Mouse (Mus musculus): Measurements from ENCODE around the gene Cgn.
"Not testable (repeated sequence)": the region's sequence is repeated elsewhere in the genome, so short reads cannot be mapped to it uniquely, and the experiment has no call there.

Gene Cgn

DNA sequence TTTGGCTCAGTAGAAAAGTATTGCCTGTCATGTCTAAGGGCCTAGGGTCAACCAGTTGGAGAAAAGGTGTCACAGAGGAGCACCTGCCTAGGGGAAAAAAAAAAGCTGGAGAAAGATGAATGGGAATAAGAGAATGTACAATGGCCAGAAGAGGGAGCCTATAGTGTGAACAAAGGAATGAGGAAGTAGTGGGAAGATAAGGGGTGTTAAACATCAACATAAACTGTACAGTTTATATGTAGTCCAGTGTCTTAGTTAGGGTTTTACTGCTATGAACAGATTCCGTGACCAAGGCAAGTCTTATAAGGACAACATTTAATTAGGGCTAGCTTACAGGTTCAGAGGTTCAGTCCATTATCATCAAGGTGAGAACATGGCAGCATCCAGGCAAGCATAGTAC, 2.8 kb upstream of the Cgn start:
- DNase-seq: no peak

- peak; percentile 19 for DNase-seq
Measured at GRCm38 (mm10) chr3:94787122-94787780, 959 bp upstream of the Cgn start.

DNA sequence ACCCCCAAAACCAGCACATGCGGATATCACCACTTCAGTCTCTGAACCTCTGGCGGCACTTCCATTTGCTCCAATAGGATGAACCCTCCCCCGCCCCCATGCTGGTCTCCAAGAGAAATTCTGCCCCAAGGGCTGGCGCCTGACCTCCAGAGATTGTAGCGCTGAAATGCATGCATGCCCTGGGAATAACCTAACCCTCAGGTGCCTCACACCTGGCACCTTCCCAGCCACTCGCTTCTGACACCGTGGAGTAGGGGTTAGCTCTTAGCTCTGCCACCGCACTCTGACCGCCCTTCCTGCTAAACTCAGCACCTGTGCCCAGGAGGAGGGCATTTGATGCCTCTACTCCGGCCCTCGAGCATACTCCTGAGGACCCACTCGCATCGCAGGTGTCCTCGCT, 334 bp downstream of the Cgn start:
- DNase-seq: no peak

DNA sequence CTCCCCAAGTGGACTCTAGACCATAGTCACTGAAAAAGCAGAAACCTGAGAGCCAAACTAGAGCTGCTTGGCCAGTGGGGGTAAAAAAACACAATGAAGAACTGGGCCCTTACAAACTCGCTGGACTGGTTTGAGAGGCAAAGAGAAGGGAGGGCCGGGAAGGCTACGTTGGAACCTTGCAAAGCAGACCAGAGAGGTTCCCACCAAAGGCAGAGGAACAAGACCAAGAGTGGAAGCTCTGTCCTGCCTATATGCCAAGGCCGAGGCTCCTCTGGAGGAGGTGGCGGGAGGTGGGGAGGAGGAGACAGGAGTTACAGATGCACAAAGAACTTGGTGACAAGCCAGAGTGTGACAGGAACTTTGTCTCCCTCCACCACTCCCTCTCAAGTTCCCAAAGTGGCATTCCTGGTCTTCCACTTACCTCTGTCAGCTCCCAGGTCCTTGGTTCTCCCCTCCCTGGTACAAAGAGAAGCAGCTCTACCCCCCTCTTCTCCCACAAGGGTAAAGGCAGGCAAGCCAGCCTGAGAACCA, 2.1 kb downstream of the Cgn start:
- no peak for DNase-seq

GRCm38 (mm10) chr3:94783462-94783931, 2.8 kb downstream of the Cgn start:
- DNase-seq: peak; percentile 25

- DNase-seq: no peak
Measured at GRCm38 (mm10) chr3:94782936-94783335, 3.4 kb downstream of the Cgn start.

DNA sequence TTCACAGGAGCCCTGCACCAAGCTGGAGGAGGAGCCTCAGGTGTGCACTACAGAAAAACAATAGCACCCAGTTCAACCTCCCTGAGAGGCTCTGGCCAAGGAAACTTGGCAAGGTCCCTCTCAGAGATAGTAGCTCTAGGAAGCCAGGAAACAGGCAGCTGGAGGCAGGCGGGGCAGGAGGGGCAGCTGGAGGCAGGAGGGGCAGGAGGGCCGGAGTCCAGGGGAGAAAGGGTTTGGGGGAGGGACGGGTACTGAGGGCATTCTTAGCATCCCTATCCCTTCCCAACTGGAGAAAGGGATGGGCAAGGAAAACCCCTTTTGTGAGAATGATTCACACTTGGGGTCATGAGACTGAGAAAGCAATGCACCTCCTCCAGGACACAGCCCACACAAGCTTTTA, 4.9 kb downstream of the Cgn start:
- DNase-seq: no peak

GRCm38 (mm10) chr3:94775886-94776285, 10.4 kb downstream of the Cgn start:
- no peak for DNase-seq

GRCm38 (mm10) chr3:94774039-94774438, 12.3 kb downstream of the Cgn start:
- DNase-seq: no peak

- not testable (repeated sequence) for DNase-seq
Measured at GRCm38 (mm10) chr3:94765456-94765855, 20.8 kb downstream of the Cgn start.

GRCm38 (mm10) chr3:94764545-94765292, 21.6 kb downstream of the Cgn start:
- not testable (repeated sequence) for DNase-seq

DNA sequence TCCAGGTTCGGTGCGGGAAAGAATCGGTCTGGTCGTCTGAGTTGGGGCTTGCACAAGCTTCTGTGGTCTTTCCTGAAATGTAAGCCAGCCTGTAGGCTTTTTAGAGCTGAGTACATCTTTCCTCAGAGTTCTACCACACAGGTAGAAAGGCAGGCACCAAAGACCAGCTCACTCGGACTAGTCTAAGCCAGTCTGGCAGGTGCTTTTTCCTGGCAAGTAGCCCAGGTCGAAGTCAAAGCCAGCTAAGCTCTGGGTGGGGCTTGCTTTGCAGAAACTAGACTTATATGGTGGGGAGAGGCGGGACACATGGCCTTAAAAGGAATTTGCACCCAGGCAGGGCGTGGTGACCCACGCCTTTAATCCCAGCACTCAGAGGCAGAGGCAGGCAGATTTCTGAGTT, 27.9 kb downstream of the Cgn start:
- not testable (repeated sequence) for DNase-seq

- peak; percentile 28 for DNase-seq
Measured at GRCm38 (mm10) chr3:94758056-94758409, 28.3 kb downstream of the Cgn start.

DNA sequence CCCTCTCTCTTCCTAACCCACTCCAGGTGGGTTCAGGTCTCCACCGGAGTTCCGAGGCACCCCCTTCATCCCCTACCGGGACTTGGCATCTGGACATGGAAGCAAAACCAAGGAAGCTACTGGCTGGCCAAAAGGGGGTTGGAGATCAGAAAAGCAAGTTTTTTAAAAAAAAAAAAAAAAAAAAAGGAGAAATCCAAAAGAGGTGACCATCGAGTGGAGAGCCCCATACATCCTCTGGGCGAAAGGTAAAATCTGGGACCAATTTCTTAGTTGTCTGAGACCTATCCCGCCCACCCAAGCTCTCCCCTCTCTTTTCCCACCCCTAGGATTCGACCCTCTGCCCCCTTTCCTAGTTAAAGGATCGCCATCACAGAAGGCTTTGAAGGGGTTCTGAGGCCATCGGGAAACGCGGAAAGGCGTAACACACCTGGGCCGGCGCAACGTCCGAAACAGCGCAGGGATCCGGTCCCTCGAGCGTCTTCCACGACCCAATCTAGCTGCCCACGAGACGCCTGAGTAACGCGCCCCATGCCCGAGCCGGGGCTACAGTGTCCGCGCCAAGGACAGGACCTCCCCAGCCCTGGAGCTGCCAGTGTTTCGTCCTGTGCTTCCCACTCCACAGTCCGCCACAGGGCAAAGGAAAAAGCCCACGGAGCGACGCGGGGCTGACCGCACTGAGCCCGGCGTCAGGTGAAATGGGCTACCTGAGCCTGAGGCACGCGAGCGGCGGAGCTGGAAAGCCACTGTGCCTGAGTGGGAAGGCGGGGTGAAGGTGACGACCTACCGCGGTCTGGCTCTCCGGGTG, 28.8 kb downstream of the Cgn start:
- not testable (repeated sequence) for DNase-seq

DNA sequence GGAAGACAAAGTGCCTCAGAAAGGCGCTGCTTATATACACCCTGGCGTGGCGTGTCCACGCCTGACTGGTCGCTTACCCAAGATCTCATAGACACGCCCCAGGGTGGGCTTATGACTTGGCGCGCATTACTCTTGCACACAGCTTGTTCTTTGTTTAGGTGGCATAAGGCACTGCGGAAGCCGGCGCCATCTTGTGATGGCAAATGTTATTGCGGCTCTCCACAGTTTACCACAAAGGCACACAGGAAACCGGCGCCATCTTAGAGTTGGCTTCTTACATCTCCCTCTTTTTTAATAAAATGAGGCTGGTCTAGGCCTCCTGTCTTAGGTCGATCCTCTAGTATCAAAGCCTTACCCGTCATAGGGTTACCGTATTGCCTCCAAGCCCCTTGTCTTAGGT, 40.6 kb downstream of the Cgn start:
- DNase-seq: no peak

DNA sequence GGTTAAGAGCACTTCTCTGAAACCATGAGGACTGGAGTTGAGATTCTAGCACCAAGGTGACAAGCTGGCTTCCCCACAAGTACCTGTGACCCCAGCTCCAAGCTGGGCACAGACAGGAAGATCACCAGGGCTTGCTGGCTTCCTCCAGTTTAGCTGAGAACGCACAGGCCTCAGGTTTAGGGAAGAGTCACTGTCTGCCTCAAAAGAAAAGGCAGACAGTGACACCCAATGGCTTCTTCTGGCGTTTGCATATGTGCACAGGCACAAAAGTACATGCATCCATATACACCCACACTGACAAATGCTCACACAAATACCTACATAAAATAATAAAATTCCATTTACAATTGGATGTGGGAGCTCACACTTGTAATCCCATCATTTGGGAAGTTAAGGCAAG, 62.7 kb downstream of the Cgn start:
- DNase-seq: not testable (repeated sequence)

DNA sequence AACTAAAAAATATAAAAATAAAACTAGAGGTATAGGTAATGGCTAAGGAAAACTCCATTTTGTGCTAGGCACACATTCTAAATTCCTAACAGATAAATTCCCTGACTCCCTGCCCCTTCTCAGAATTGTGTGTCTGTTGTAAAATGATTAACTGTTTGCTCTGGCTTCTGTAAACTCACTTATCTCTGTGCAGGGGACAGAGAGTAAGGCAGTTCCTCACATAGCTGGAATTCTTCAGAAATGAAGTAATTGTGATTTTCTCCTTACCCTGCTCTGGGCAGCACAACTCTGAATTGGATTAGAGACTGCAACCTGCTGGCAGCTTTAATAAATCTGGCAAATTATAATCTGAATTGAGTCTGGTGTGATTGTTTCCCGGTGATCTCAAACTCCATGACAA, 68.0 kb downstream of the Cgn start:
- DNase-seq: not testable (repeated sequence)

DNA sequence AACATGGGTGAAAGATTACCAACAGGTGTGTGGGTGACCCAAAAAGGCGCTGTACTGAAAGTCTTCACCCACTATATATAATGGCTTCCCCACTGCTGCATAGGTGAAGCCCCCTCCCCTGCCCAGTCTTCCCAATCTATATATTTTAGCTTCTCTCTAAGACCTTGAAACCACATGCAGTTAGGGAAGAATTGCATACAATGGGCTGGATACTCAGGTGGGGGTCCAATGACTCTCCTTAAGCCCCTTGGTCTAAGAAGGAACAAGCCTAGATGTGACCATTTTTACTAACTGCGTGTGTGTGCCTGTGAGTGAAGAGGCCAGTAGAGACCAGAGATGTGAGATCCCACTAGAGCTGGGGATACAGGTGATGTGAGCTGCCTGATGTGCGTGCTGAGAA, 72.9 kb downstream of the Cgn start:
- DNase-seq: not testable (repeated sequence)

GRCm38 (mm10) chr3:94710591-94710990, 75.7 kb downstream of the Cgn start:
- not testable (repeated sequence) for DNase-seq

All from cerebellum, adult 11 months (tissue).